8 mouse cellular contexts compared by ENCODE assay signal in the genomic region with DNA sequence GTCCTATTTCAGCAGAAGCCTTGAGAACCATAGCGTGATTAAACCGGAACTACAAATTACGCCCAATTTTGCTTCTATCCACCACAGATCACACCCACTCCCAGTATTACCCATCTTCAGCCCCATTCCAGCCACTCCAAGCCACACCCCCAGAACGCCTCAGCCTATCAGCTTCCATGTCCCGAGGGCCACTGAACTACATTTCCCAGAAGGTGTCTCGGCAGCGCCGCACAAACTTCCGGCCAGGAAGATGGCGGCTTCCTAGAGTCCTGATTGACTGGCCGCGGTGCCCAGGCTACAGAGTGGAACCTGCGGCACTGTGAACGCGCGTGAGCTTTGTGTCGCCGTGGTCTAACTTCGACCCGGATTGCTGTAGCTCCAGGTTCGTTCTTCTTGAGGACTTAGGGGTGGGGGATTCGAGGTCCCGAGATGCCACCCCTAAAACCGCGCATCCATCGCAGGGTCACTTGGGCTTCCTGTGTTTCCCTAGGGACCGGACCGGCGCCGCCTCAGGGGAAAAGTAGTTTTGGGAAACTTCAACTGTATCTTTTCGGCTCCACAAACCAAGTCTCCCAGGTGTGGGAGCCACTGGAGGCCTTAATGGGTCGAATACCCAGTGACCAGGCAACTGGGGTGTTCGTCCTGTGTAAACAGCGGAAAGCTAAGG. TPM values are rescaled to one million over a fixed set of nuclear protein-coding genes. Genes with fewer than 3 reads are reported as not detected.
A peak's percentile ranks its signal among the peaks of the same experiment; 100 is the strongest.
DNase-seq lines count a peak whose midpoint lies in the region; ATAC-seq and TF ChIP-seq lines count a peak whose summit lies in the region.

A gene (plus strand): TSS at position 223 of the 667 bp plus-strand sequence.

- H3K4me1 ChIP-seq in E14TG2a.4 (replicated peaks; ENCODE audit: low read depth, low read length), result peaks cover 45% of the 10 kb centered on the region
- H3K4me1 ChIP-seq in forebrain, embryonic 11.5 days (replicated peaks; ENCODE audit: control insufficient read depth, insufficient read depth, low read length), result peaks cover 7% of the 10 kb centered on the region
- peaks cover 9% of the 10 kb centered on the region for H3K4me1 ChIP-seq in heart, embryonic 16.5 days (ENCODE audit: control insufficient read depth, insufficient read depth, low read length)
- peaks cover 27% of the 10 kb centered on the region for H3K4me1 ChIP-seq in liver, embryonic 15.5 days (replicated peaks)
- peaks cover 16% of the 10 kb centered on the region for H3K4me1 ChIP-seq in neural tube, embryonic 12.5 days

- H3K9ac ChIP-seq in forebrain, embryonic 11.5 days (ENCODE audit: low read length), result peak within 1 kb of the TSS; percentile 58
- peak within 1 kb of the TSS; percentile 89 for H3K9ac ChIP-seq in heart, embryonic 16.5 days (ENCODE audit: low read length)
- peak within 1 kb of the TSS; percentile 65 for H3K9ac ChIP-seq in liver, embryonic 15.5 days
- H3K9ac ChIP-seq in neural tube, embryonic 12.5 days, result peak within 1 kb of the TSS; percentile 69

- peaks cover 36% of the 10 kb centered on the region for H3K36me3 ChIP-seq in E14TG2a.4 (ENCODE audit: insufficient read depth, low read length)
- no peaks in the 10 kb centered on the region; the same call in 1 of the 2 replicates for H3K36me3 ChIP-seq in forebrain, embryonic 11.5 days (ENCODE audit: control insufficient read depth, insufficient read depth, low read length)
- peaks cover 10% of the 10 kb centered on the region for H3K36me3 ChIP-seq in heart, embryonic 16.5 days (ENCODE audit: control insufficient read depth, insufficient read depth)
- peaks cover 24% of the 10 kb centered on the region for H3K36me3 ChIP-seq in liver, embryonic 15.5 days (replicated peaks)
- peaks cover 14% of the 10 kb centered on the region for H3K36me3 ChIP-seq in neural tube, embryonic 12.5 days

- H3K4me2 ChIP-seq in forebrain, embryonic 11.5 days (ENCODE audit: low read depth, low read length, severe bottlenecking), result peak within 1 kb of the TSS; percentile 86
- peak within 1 kb of the TSS; percentile 77 for H3K4me2 ChIP-seq in heart, embryonic 16.5 days (ENCODE audit: low read depth, low read length)
- H3K4me2 ChIP-seq in liver, embryonic 15.5 days, result peak within 1 kb of the TSS; percentile 84
- H3K4me2 ChIP-seq in neural tube, embryonic 12.5 days (replicated peaks), result peak within 1 kb of the TSS; percentile 75

- H3K27me3 ChIP-seq in E14TG2a.4 (ENCODE audit: insufficient read depth, low read length), result no peaks in the 10 kb centered on the region
- H3K27me3 ChIP-seq in forebrain, embryonic 11.5 days (ENCODE audit: control insufficient read depth, insufficient read depth, low read length), result no peaks in the 10 kb centered on the region
- no peaks in the 10 kb centered on the region for H3K27me3 ChIP-seq in heart, embryonic 16.5 days (ENCODE audit: control insufficient read depth, insufficient read depth, low read length)
- no peaks in the 10 kb centered on the region for H3K27me3 ChIP-seq in liver, embryonic 15.5 days
- no peaks in the 10 kb centered on the region for H3K27me3 ChIP-seq in neural tube, embryonic 12.5 days (replicated peaks)

- ATAC-seq in forebrain, embryonic 11.5 days (replicated peaks; ENCODE audit: low FRiP score), result peak; percentile 98
- ATAC-seq in heart, embryonic 16.5 days (replicated peaks; ENCODE audit: extremely low read depth, insufficient read depth, low FRiP score), result peak; percentile 94
- peak; percentile 94 for ATAC-seq in liver, embryonic 15.5 days (ENCODE audit: insufficient read depth)
- peak; percentile 97 for ATAC-seq in neural tube, embryonic 12.5 days (ENCODE audit: low FRiP score, low read depth)

- DNase-seq in c-Kit-positive CD71-positive TER-119-negative erythroid progenitor cells, embryonic 14.5 days (ENCODE audit: low read depth), result peak; percentile 96
- DNase-seq in forebrain, embryonic 11.5 days (ENCODE audit: low spot score), result peak; percentile 92
- DNase-seq in kidney, postnatal 36 days, result peak; percentile 95 to 98
- DNase-seq in telencephalon, adult 2 months (ENCODE audit: low read depth, low spot score), result peak; percentile 98

- H3K9me3 ChIP-seq in E14TG2a.4 (ENCODE audit: low read length), result no peaks in the 10 kb centered on the region
- no peaks in the 10 kb centered on the region for H3K9me3 ChIP-seq in forebrain, embryonic 11.5 days (ENCODE audit: control insufficient read depth, low read length)
- no peaks in the 10 kb centered on the region for H3K9me3 ChIP-seq in heart, embryonic 16.5 days (replicated peaks; ENCODE audit: control insufficient read depth, low read length)
- no peaks in the 10 kb centered on the region for H3K9me3 ChIP-seq in liver, embryonic 15.5 days (replicated peaks)
- no peaks in the 10 kb centered on the region for H3K9me3 ChIP-seq in neural tube, embryonic 12.5 days

- H3K4me3 ChIP-seq in E14TG2a.4 (replicated peaks; ENCODE audit: low read length), result peak within 1 kb of the TSS; percentile 95
- H3K4me3 ChIP-seq in forebrain, embryonic 11.5 days (ENCODE audit: low read depth, low read length), result peak within 1 kb of the TSS; percentile 79
- H3K4me3 ChIP-seq in heart, embryonic 16.5 days (ENCODE audit: low read length), result peak within 1 kb of the TSS; percentile 73
- peak within 1 kb of the TSS; percentile 80 for H3K4me3 ChIP-seq in liver, embryonic 15.5 days (replicated peaks)
- H3K4me3 ChIP-seq in neural tube, embryonic 12.5 days, result peak within 1 kb of the TSS; percentile 63

- H3K27ac ChIP-seq in forebrain, embryonic 11.5 days (ENCODE audit: low read depth, low read length), result peak within 1 kb of the TSS; percentile 3; the same call in 1 of the 2 replicates
- H3K27ac ChIP-seq in heart, embryonic 16.5 days (ENCODE audit: low read length), result peak within 1 kb of the TSS; percentile 87
- H3K27ac ChIP-seq in liver, embryonic 15.5 days (replicated peaks), result peak within 1 kb of the TSS; percentile 69
- H3K27ac ChIP-seq in neural tube, embryonic 12.5 days, result no peak within 1 kb of the TSS; the same call in 1 of the 2 replicates

- under 1% methylated on average over 34 of the region's 34 CpGs for WGBS in forebrain, embryonic 11.5 days
- under 1% methylated on average over 34 of the region's 34 CpGs for WGBS in heart, embryonic 16.5 days
- under 1% methylated on average over 34 of the region's 34 CpGs for WGBS in liver, embryonic 15.5 days (ENCODE audit: insufficient replicate concordance)
- WGBS in neural tube, embryonic 12.5 days, result under 1% methylated on average over 34 of the region's 34 CpGs

- no peak for TF ChIP-seq CTCF in E14TG2a.4 (conservative IDR thresholded peaks at IDR 0.05; ENCODE audit: low read length)

RNA-seq across cellular contexts. Expression of the gene that starts here (rescaled TPM):
- 106 and 119 TPM in 2 replicates for polyA plus RNA-seq in forebrain, embryonic 11.5 days (2014; fragmentation: Nextera tagmentation; extraction: Ambion mirVana)
- polyA plus RNA-seq in heart, embryonic 16.5 days (2015; fragmentation: Nextera tagmentation; extraction: Ambion mirVana), result 86.4 and 88.8 TPM in 2 replicates
- polyA plus RNA-seq in liver, embryonic 15.5 days (2015; fragmentation: Nextera tagmentation; extraction: Ambion mirVana), result 56.0 and 58.5 TPM in 2 replicates
- polyA plus RNA-seq in neural tube, embryonic 12.5 days (2016; fragmentation: Nextera tagmentation; extraction: Ambion mirVana), result 95.6 and 100 TPM in 2 replicates
